Mouse (Mus musculus) midbrain, embryonic 14.5 days (tissue): ENCODE data around the gene Fbxo3. TPM values are rescaled to one million over a fixed set of nuclear protein-coding genes. Genes with fewer than 3 reads are reported as not detected.
A peak's percentile ranks its signal among the peaks of the same experiment; 100 is the strongest.
"Not testable (repeated sequence)": the region's sequence is repeated elsewhere in the genome, so short reads cannot be mapped to it uniquely, and the experiment has no call there.

ENCODE experiments used
- ATAC-seq: fragments of 200-750 bp; cut with Nextera tagmentation; 2 replicates; pipeline ENCODE4 v1.8.0; 2017; ENCODE audit warnings: moderate number of reproducible peaks, moderate library complexity; ENCODE audit not compliant: low FRiP score, low TSS enrichment
- DNase-seq: peaks from one replicate; pipeline ENCODE4 v3.0.0-alpha.2; 2015
- H3K27ac ChIP-seq: fragments of 300-500 bp; sonication (generic); replicated peaks from 2 replicates; pipeline ENCODE4 v1.5.1; 2014; ENCODE audit warnings: mild to moderate bottlenecking, low read depth, low read length, moderate library complexity
- H3K27me3 ChIP-seq: fragments of 300-500 bp; sonication (generic); 2 replicates; pipeline ENCODE4 v1.6.1; 2014; ENCODE audit warnings: low read length, control low read depth, mixed read lengths; ENCODE audit not compliant: control insufficient read depth, insufficient read depth
- H3K36me3 ChIP-seq: fragments of 300-500 bp; sonication (generic); 2 replicates; pipeline ENCODE4 v1.6.1; 2014; ENCODE audit warnings: low read length, control low read depth; ENCODE audit not compliant: control insufficient read depth, insufficient read depth
- H3K4me1 ChIP-seq: fragments of 300-500 bp; sonication (generic); 2 replicates; pipeline ENCODE4 v1.6.1; 2014; ENCODE audit warnings: mild to moderate bottlenecking, antibody characterized with exemption, low read length, control low read depth; ENCODE audit not compliant: control insufficient read depth, insufficient read depth
- H3K4me2 ChIP-seq: fragments of 300-500 bp; sonication (generic); 2 replicates; pipeline ENCODE4 v1.6.1; 2014; ENCODE audit warnings: mild to moderate bottlenecking, low read length, moderate library complexity
- H3K4me3 ChIP-seq: fragments of 300-500 bp; sonication (generic); replicated peaks from 2 replicates; pipeline ENCODE4 v1.5.1; 2014; ENCODE audit warnings: low read depth, low read length
- H3K9ac ChIP-seq: fragments of 300-500 bp; sonication (generic); replicated peaks from 2 replicates; pipeline ENCODE4 v1.6.1; 2014; ENCODE audit warnings: mild to moderate bottlenecking, low read length, moderate library complexity
- H3K9me3 ChIP-seq: fragments of 300-500 bp; sonication (generic); 2 replicates; pipeline ENCODE4 v1.6.1; 2016; ENCODE audit warnings: low read length, control low read depth, mixed read lengths; ENCODE audit not compliant: control insufficient read depth
- WGBS: fragments of 180-500 bp; shearing (Covaris S2); extraction: QIAGEN DNeasy Blood & Tissue Kit; methylation state at CpG from one replicate; pipeline ENCODE4 v1.1.7; 2014; 5-methylcytosine and 5-hydroxymethylcytosine counted together
- polyA plus RNA-seq: library from polyadenylated mRNA; unstranded; fragments of >200 nt; fragmentation: Nextera tagmentation; extraction: Ambion mirVana; gene quantifications from 2 replicates; pipeline ENCODE4 v1.2.1, GENCODE M21; 2014

The Fbxo3 gene
- polyA plus RNA-seq, 1 experiment from 2014 or later = 75.6 TPM

- Histone ChIP-seq H3K27ac (peak overlapping the region; percentile 61), H3K36me3 (no peaks in the 10 kb centered on the region)
- no peak for ATAC-seq
Measured at GRCm38 (mm10) chr2:104096256-104096655, 68.7 kb downstream of the Fbxo3 start.

GRCm38 (mm10) chr2:104096796-104097195, 69.3 kb downstream of the Fbxo3 start:
- H3K4me3 ChIP-seq, DNase-seq, H3K4me1 ChIP-seq, H3K27me3 ChIP-seq, H3K36me3 ChIP-seq, H3K9me3 ChIP-seq, H3K9ac ChIP-seq, H3K27ac ChIP-seq, ATAC-seq: not testable (repeated sequence)
- WGBS = 62% methylated on average over 1 of the region's 1 CpGs
- H3K4me2 ChIP-seq = peak overlapping the region; percentile 8; the same call in 1 of the 2 replicates

More at GRCm38 (mm10) chr2:104096256-104096655, 68.7 kb downstream of the Fbxo3 start:
- Histone ChIP-seq H3K9me3 (no peaks in the 10 kb centered on the region), H3K27me3 (no peaks in the 10 kb centered on the region), H3K4me3 (peak overlapping the region; percentile 35), H3K4me2 (peak overlapping the region; percentile 65), H3K4me1 (no peaks in the 10 kb centered on the region), H3K9ac (peak overlapping the region; percentile 52)
- peak; percentile 7 for DNase-seq
- WGBS = 34% methylated on average over 10 of the region's 10 CpGs

GRCm38 (mm10) chr2:104097396-104097795, 69.9 kb downstream of the Fbxo3 start:
- not testable (repeated sequence) for ATAC-seq, H3K4me1 ChIP-seq, DNase-seq, H3K4me3 ChIP-seq, H3K4me2 ChIP-seq, H3K36me3 ChIP-seq, H3K9ac ChIP-seq, H3K27me3 ChIP-seq, H3K27ac ChIP-seq, H3K9me3 ChIP-seq
- 93% methylated on average over 4 of the region's 4 CpGs for WGBS

GRCm38 (mm10) chr2:104098529-104099230, 71.2 kb downstream of the Fbxo3 start:
- H3K4me3 ChIP-seq = no peak overlapping the region
- no peak for ATAC-seq

GRCm38 (mm10) chr2:104099231-104099585, 71.7 kb downstream of the Fbxo3 start:
- Histone ChIP-seq H3K4me2 (no peak overlapping the region), H3K36me3 (no peaks in the 10 kb centered on the region), H3K4me3 (no peak overlapping the region), H3K27me3 (no peaks in the 10 kb centered on the region), H3K9me3 (no peaks in the 10 kb centered on the region), H3K9ac (no peak overlapping the region), H3K27ac (no peak overlapping the region), H3K4me1 (no peaks in the 10 kb centered on the region)
- DNase-seq = no peak
- ATAC-seq = no peak
- WGBS = 96% methylated on average over 2 of the region's 2 CpGs

More at GRCm38 (mm10) chr2:104098529-104099230, 71.2 kb downstream of the Fbxo3 start:
- no peak for DNase-seq
- no peaks in the 10 kb centered on the region for H3K4me1 ChIP-seq
- H3K4me2 ChIP-seq = no peak overlapping the region
- 44% methylated on average over 3 of the region's 3 CpGs for WGBS
- H3K27ac ChIP-seq = no peak overlapping the region
- H3K36me3 ChIP-seq = no peaks in the 10 kb centered on the region
- H3K9me3 ChIP-seq = no peaks in the 10 kb centered on the region
- no peak overlapping the region for H3K9ac ChIP-seq
- H3K27me3 ChIP-seq = no peaks in the 10 kb centered on the region

- ATAC-seq (no peak), DNase-seq (no peak)
- H3K36me3 ChIP-seq = no peaks in the 10 kb centered on the region
- H3K27ac ChIP-seq = no peak overlapping the region
- no peak overlapping the region for H3K4me3 ChIP-seq
- no peak overlapping the region for H3K4me2 ChIP-seq
- H3K9me3 ChIP-seq = no peaks in the 10 kb centered on the region
- H3K4me1 ChIP-seq = no peaks in the 10 kb centered on the region
- H3K9ac ChIP-seq = no peak overlapping the region
- H3K27me3 ChIP-seq = no peaks in the 10 kb centered on the region
- 15% methylated on average over 1 of the region's 1 CpGs for WGBS
Measured at GRCm38 (mm10) chr2:104099946-104100345, 72.4 kb downstream of the Fbxo3 start.

GRCm38 (mm10) chr2:104104800-104105199, 77.3 kb downstream of the Fbxo3 start:
- Histone ChIP-seq H3K27ac (no peak overlapping the region), H3K4me2 (no peak overlapping the region), H3K9me3 (no peaks in the 10 kb centered on the region), H3K27me3 (no peaks in the 10 kb centered on the region), H3K4me3 (no peak overlapping the region), H3K4me1 (no peaks in the 10 kb centered on the region), H3K36me3 (no peaks in the 10 kb centered on the region), H3K9ac (no peak overlapping the region)
- DNase-seq (no peak), ATAC-seq (no peak)
- WGBS = 91% methylated on average over 6 of the region's 6 CpGs

- H3K36me3 ChIP-seq, ATAC-seq, H3K9me3 ChIP-seq, H3K27me3 ChIP-seq, H3K4me2 ChIP-seq, H3K9ac ChIP-seq, H3K4me3 ChIP-seq, DNase-seq, H3K4me1 ChIP-seq, H3K27ac ChIP-seq: not testable (repeated sequence)
- WGBS = 94% methylated on average over 2 of the region's 2 CpGs
Measured at GRCm38 (mm10) chr2:104109021-104109420, 81.5 kb downstream of the Fbxo3 start.

- H3K27ac ChIP-seq = no peak overlapping the region
- WGBS = 79% methylated on average over 2 of the region's 2 CpGs
Measured at GRCm38 (mm10) chr2:104109528-104109927, 82.0 kb downstream of the Fbxo3 start.

More at GRCm38 (mm10) chr2:104109528-104109927, 82.0 kb downstream of the Fbxo3 start:
- Histone ChIP-seq H3K4me3 (no peak overlapping the region), H3K9ac (no peak overlapping the region), H3K4me2 (no peak overlapping the region), H3K4me1 (no peaks in the 10 kb centered on the region), H3K9me3 (no peaks in the 10 kb centered on the region), H3K36me3 (no peaks in the 10 kb centered on the region), H3K27me3 (no peaks in the 10 kb centered on the region)
- ATAC-seq (no peak), DNase-seq (no peak)
